Mouse (Mus musculus): Measurements from ENCODE around the gene Mcf2. TPM values are rescaled to one million over a fixed set of nuclear protein-coding genes. Genes with fewer than 3 reads are reported as not detected.

Gene Mcf2
- total and polyA plus RNA-seq, 3 experiments, result not detected

GRCm38 (mm10) chrX:60021595-60021994 is 157.3 kb downstream of the Mcf2 start:
- WGBS, result 75% methylated on average over 2 of the region's 2 CpGs
- H3K9ac ChIP-seq (ENCODE audit: low read depth, low read length), result no peak overlapping the region
- no peak overlapping the region for H3K4me3 ChIP-seq
- TF ChIP-seq POLR2A (IDR thresholded peaks at IDR 0.05; ENCODE audit: insufficient read depth, low read depth, low read length) (no peak), EP300 (IDR thresholded peaks at IDR 0.05; ENCODE audit: insufficient read depth, low read depth, low read length) (no peak), CTCF (IDR thresholded peaks at IDR 0.05) (no peak)
- H3K27ac ChIP-seq, result no peak overlapping the region
- intact Hi-C loops (cut with DNase I), result no loop called here
- no peaks in the 10 kb centered on the region for H3K27me3 ChIP-seq (ENCODE audit: control insufficient read depth, insufficient read depth, low read length)
- no peaks in the 10 kb centered on the region; the same call in 1 of the 2 replicates for H3K4me1 ChIP-seq (ENCODE audit: control insufficient read depth, insufficient read depth, low read length)
- no peaks in the 10 kb centered on the region for H3K36me3 ChIP-seq (ENCODE audit: control insufficient read depth, insufficient read depth, low read length)
- no peak for DNase-seq
- H3K79me2 ChIP-seq (replicated peaks; ENCODE audit: control insufficient read depth, insufficient read depth, low read length), result no peaks in the 10 kb centered on the region

- H3K9ac ChIP-seq (ENCODE audit: low read depth, low read length), result no peak overlapping the region
- intact Hi-C loops (cut with DNase I), result no loop called here
- WGBS, result 73% methylated on average over 4 of the region's 4 CpGs
- H3K36me3 ChIP-seq (ENCODE audit: control insufficient read depth, insufficient read depth, low read length), result no peaks in the 10 kb centered on the region
- H3K27ac ChIP-seq, result no peak overlapping the region
- DNase-seq, result no peak
- no peaks in the 10 kb centered on the region for H3K27me3 ChIP-seq (ENCODE audit: control insufficient read depth, insufficient read depth, low read length)
- no peak overlapping the region for H3K4me3 ChIP-seq
- no peaks in the 10 kb centered on the region for H3K4me1 ChIP-seq (ENCODE audit: control insufficient read depth, insufficient read depth, low read length)
- TF ChIP-seq CTCF (IDR thresholded peaks at IDR 0.05), result no peak
- H3K79me2 ChIP-seq (replicated peaks; ENCODE audit: control insufficient read depth, insufficient read depth, low read length), result no peaks in the 10 kb centered on the region
Observed at GRCm38 (mm10) chrX:60021007-60021406, 157.9 kb downstream of the Mcf2 start.

GRCm38 (mm10) chrX:60014588-60014987 is 164.3 kb downstream of the Mcf2 start:
- H3K36me3 ChIP-seq (ENCODE audit: control insufficient read depth, insufficient read depth, low read length), result no peaks in the 10 kb centered on the region
- H3K4me1 ChIP-seq (ENCODE audit: control insufficient read depth, insufficient read depth, low read length), result no peaks in the 10 kb centered on the region
- H3K27me3 ChIP-seq (ENCODE audit: control insufficient read depth, insufficient read depth, low read length), result no peaks in the 10 kb centered on the region
- H3K79me2 ChIP-seq (replicated peaks; ENCODE audit: control insufficient read depth, insufficient read depth, low read length), result no peaks in the 10 kb centered on the region
- TF ChIP-seq POLR2A (IDR thresholded peaks at IDR 0.05; ENCODE audit: insufficient read depth, low read depth, low read length) (no peak), EP300 (IDR thresholded peaks at IDR 0.05; ENCODE audit: insufficient read depth, low read depth, low read length) (no peak), CTCF (IDR thresholded peaks at IDR 0.05) (no peak)
- H3K4me3 ChIP-seq, result no peak overlapping the region
- no peak overlapping the region for H3K27ac ChIP-seq
- intact Hi-C loops (cut with DNase I), result loop anchor here (5.0 kb wide), 1 partner anchor 448 kb away; no protein-coding TSS in a partner anchor
- 87% methylated on average over 1 of the region's 1 CpGs for WGBS
- no peak overlapping the region for H3K9ac ChIP-seq (ENCODE audit: low read depth, low read length)
- DNase-seq, result no peak

GRCm38 (mm10) chrX:60013084-60013676 is 165.7 kb downstream of the Mcf2 start:
- no peaks in the 10 kb centered on the region for H3K79me2 ChIP-seq (replicated peaks; ENCODE audit: control insufficient read depth, insufficient read depth, low read length)

More at GRCm38 (mm10) chrX:60013084-60013676, 165.7 kb downstream of the Mcf2 start:
- peak in 1 of 2 experiments; percentile 3 for DNase-seq
- Histone ChIP-seq H3K4me1 (ENCODE audit: control insufficient read depth, insufficient read depth, low read length) (no peaks in the 10 kb centered on the region), H3K4me3 (no peak overlapping the region), H3K27me3 (ENCODE audit: control insufficient read depth, insufficient read depth, low read length) (no peaks in the 10 kb centered on the region), H3K9ac (ENCODE audit: low read depth, low read length) (no peak overlapping the region), H3K36me3 (ENCODE audit: control insufficient read depth, insufficient read depth, low read length) (no peaks in the 10 kb centered on the region), H3K27ac (no peak overlapping the region)
- TF ChIP-seq EP300 (IDR thresholded peaks at IDR 0.05; ENCODE audit: insufficient read depth, low read depth, low read length) (no peak), CTCF (IDR thresholded peaks at IDR 0.05) (peak; percentile 77), POLR2A (IDR thresholded peaks at IDR 0.05; ENCODE audit: insufficient read depth, low read depth, low read length) (no peak)
- intact Hi-C loops (cut with DNase I), result loop anchor here (2.0 to 5.0 kb wide), 2 partner anchors 392 to 449 kb away; no protein-coding TSS in a partner anchor

Other genes with a start within 250 kb of the Mcf2 start
- gene F9, start 179.6 kb downstream of the Mcf2 start, total RNA-seq (2021), result not detected
- gene F9, start 179.6 kb downstream of the Mcf2 start, polyA plus RNA-seq (2012; rRNA removed), result 0.12 TPM in 1 of 2 replicates, not detected in the other

Data from heart, adult 2 months (tissue).